Mouse (Mus musculus) MEL (cell line): Measurements from ENCODE around the gene Borcs8. TPM values are rescaled to one million over a fixed set of nuclear protein-coding genes. Genes with fewer than 3 reads are reported as not detected.
A peak's percentile ranks its signal among the peaks of the same experiment; 100 is the strongest.

ENCODE experiments used
- DNase-seq: peaks from one replicate; pipeline ENCODE4 v3.0.0; 2011; ENCODE audit warnings: low read depth, low spot score
- H3K27ac ChIP-seq: 2 replicates; pipeline ENCODE4 v1.5.1; 2012; ENCODE audit warnings: low read depth, mild to moderate bottlenecking, control low read depth, low read length, moderate library complexity; ENCODE audit not compliant: control insufficient read depth
- H3K27me3 ChIP-seq, 2 experiments: fragments of 150-350 bp in 1 of 2; sonication (generic) in 1 of 2; 2 replicates each; pipeline ENCODE4 v1.6.1; 2012; ENCODE audit warnings: low read length in 2 of 2, mild to moderate bottlenecking in 2 of 2, improper control_type of control experiment in 1 of 2, moderate library complexity in 1 of 2; ENCODE audit not compliant: insufficient read depth in 2 of 2, control insufficient read depth in 1 of 2
- H3K36me3 ChIP-seq, 2 experiments: 2 replicates each; pipeline ENCODE4 v1.6.1; 2012 to 2014; ENCODE audit warnings: low read length in 2 of 2, improper control_type of control experiment in 1 of 2, inconsistent platforms in 1 of 2, mild to moderate bottlenecking in 1 of 2; ENCODE audit not compliant: insufficient read depth in 2 of 2, control insufficient read depth in 1 of 2
- H3K4me1 ChIP-seq, 2 experiments: fragments of 150-350 bp in 1 of 2; sonication (generic) in 1 of 2; 2 replicates each; pipeline ENCODE4 v1.6.1; 2012; ENCODE audit warnings: low read length in 2 of 2, improper control_type of control experiment in 1 of 2, mild to moderate bottlenecking in 1 of 2; ENCODE audit not compliant: insufficient read depth in 2 of 2, control insufficient read depth in 1 of 2
- H3K4me3 ChIP-seq, 2 experiments: fragments of 150-350 bp in 1 of 2; sonication (generic) in 1 of 2; 2 replicates each; pipeline ENCODE4 v1.5.1; 2012; ENCODE audit warnings: low read depth in 2 of 2, low read length in 2 of 2, mild to moderate bottlenecking in 2 of 2, moderate library complexity in 2 of 2, control low read depth in 1 of 2, improper control_type of control experiment in 1 of 2; ENCODE audit not compliant: control insufficient read depth in 1 of 2, insufficient read depth in 1 of 2
- H3K79me2 ChIP-seq: 2 replicates; pipeline ENCODE4 v1.6.1; 2012; ENCODE audit warnings: mild to moderate bottlenecking, low read length, moderate library complexity; ENCODE audit not compliant: control insufficient read depth, poor library complexity, insufficient read depth
- H3K9ac ChIP-seq: 2 replicates; pipeline ENCODE4 v1.6.1; 2012; ENCODE audit warnings: low read depth, mild to moderate bottlenecking, control low read depth, low read length, moderate library complexity; ENCODE audit not compliant: control insufficient read depth, poor library complexity, severe bottlenecking
- H3K9me3 ChIP-seq: fragments of 150-350 bp; sonication (generic); replicated peaks from 2 replicates; pipeline ENCODE4 v1.6.1; 2012; ENCODE audit warnings: mild to moderate bottlenecking, low read length, improper control_type of control experiment, moderate library complexity; ENCODE audit not compliant: insufficient read depth
- BHLHE40 ChIP-seq: IDR thresholded peaks from 2 replicates; pipeline ENCODE4 v1.6.1; 2012; ENCODE audit warnings: low read depth, mild to moderate bottlenecking, inconsistent platforms, low read length, improper control_type of control experiment, borderline replicate concordance
- CHD1 ChIP-seq: IDR thresholded peaks from 2 replicates; pipeline ENCODE4 v1.6.1; 2012; ENCODE audit warnings: low read depth, mild to moderate bottlenecking, inconsistent platforms, low read length, improper control_type of control experiment
- CHD2 ChIP-seq: IDR thresholded peaks from 2 replicates; pipeline ENCODE4 v1.6.1; 2011; ENCODE audit warnings: low read length, improper control_type of control experiment
- CTCF ChIP-seq, 3 experiments: IDR thresholded peaks in 2 of 3; conservative IDR thresholded peaks in 1 of 3; 2 replicates each; pipeline ENCODE4 v1.5.1; 2011 to 2012; ENCODE audit warnings: low read length in 3 of 3, low read depth in 2 of 3, mild to moderate bottlenecking in 2 of 3, improper control_type of control experiment in 1 of 3, inconsistent platforms in 1 of 3, mixed read lengths in 1 of 3, moderate library complexity in 1 of 3; ENCODE audit not compliant: control insufficient read depth in 1 of 3, insufficient read depth in 1 of 3, poor library complexity in 1 of 3, severe bottlenecking in 1 of 3
- E2F4 ChIP-seq: IDR thresholded peaks from 2 replicates; pipeline ENCODE4 v1.6.1; 2011; ENCODE audit warnings: low read depth, low read length, improper control_type of control experiment, borderline replicate concordance
- ELF1 ChIP-seq: IDR thresholded peaks from 2 replicates; pipeline ENCODE4 v1.6.1; 2014; ENCODE audit warnings: low read depth, mild to moderate bottlenecking, inconsistent platforms, low read length, improper control_type of control experiment, moderate library complexity
- EP300 ChIP-seq, 2 experiments: IDR thresholded peaks; 2 replicates each; pipeline ENCODE4 v1.6.1; 2011; ENCODE audit warnings: improper control_type of control experiment in 2 of 2, low read length in 2 of 2, low read depth in 1 of 2, mild to moderate bottlenecking in 1 of 2
- ETS1 ChIP-seq: IDR thresholded peaks from 2 replicates; pipeline ENCODE4 v1.6.1; 2012; ENCODE audit warnings: low read depth, mild to moderate bottlenecking, inconsistent platforms, low read length, improper control_type of control experiment, moderate library complexity
- GATA1 ChIP-seq: IDR thresholded peaks from 2 replicates; pipeline ENCODE4 v1.6.1; 2011; ENCODE audit warnings: low read depth, low read length, improper control_type of control experiment
- HCFC1 ChIP-seq: IDR thresholded peaks from 2 replicates; pipeline ENCODE4 v1.6.1; 2012; ENCODE audit warnings: low read depth, mild to moderate bottlenecking, inconsistent platforms, low read length, improper control_type of control experiment, moderate library complexity
- KAT2A ChIP-seq: conservative IDR thresholded peaks from 2 replicates; pipeline ENCODE4 v1.6.1; 2012; ENCODE audit warnings: low read depth, low read length, improper control_type of control experiment, inconsistent platforms
- MAX ChIP-seq: IDR thresholded peaks from 2 replicates; pipeline ENCODE4 v1.6.1; 2011; ENCODE audit warnings: low read length, improper control_type of control experiment
- MEF2A ChIP-seq: IDR thresholded peaks from 2 replicates; pipeline ENCODE4 v1.6.1; 2014; ENCODE audit warnings: low read depth, mild to moderate bottlenecking, inconsistent platforms, low read length, improper control_type of control experiment; ENCODE audit not compliant: poor library complexity, insufficient replicate concordance, severe bottlenecking; ENCODE audit errors: extremely low read depth
- MXI1 ChIP-seq: IDR thresholded peaks from 2 replicates; pipeline ENCODE4 v1.6.1; 2011; ENCODE audit warnings: mild to moderate bottlenecking, low read depth, low read length, improper control_type of control experiment
- MYB ChIP-seq: IDR thresholded peaks from 2 replicates; pipeline ENCODE4 v1.6.1; 2011; ENCODE audit warnings: mild to moderate bottlenecking, low read depth, low read length, improper control_type of control experiment
- MYC ChIP-seq: IDR thresholded peaks from 2 replicates; pipeline ENCODE4 v1.6.1; 2011; ENCODE audit warnings: low read depth, mild to moderate bottlenecking, low read length, improper control_type of control experiment, moderate library complexity
- NELFE ChIP-seq: IDR thresholded peaks from 2 replicates; pipeline ENCODE4 v1.6.1; 2011; ENCODE audit warnings: low read depth, low read length, improper control_type of control experiment
- NRF1 ChIP-seq: IDR thresholded peaks from 2 replicates; pipeline ENCODE4 v1.6.1; 2014; ENCODE audit warnings: low read depth, mild to moderate bottlenecking, inconsistent platforms, low read length, improper control_type of control experiment, moderate library complexity; ENCODE audit not compliant: poor library complexity, insufficient read depth, severe bottlenecking
- POLR2A ChIP-seq, 2 experiments: IDR thresholded peaks; 2 replicates each; pipeline ENCODE4 v1.6.1; 2011 to 2012; ENCODE audit warnings: low read length in 2 of 2, mild to moderate bottlenecking in 2 of 2, control low read depth in 1 of 2, improper control_type of control experiment in 1 of 2, low read depth in 1 of 2, moderate library complexity in 1 of 2; ENCODE audit not compliant: control insufficient read depth in 1 of 2, insufficient read depth in 1 of 2, poor library complexity in 1 of 2
- POLR2AphosphoS2 ChIP-seq: IDR thresholded peaks from 2 replicates; pipeline ENCODE4 v1.6.1; 2011; ENCODE audit warnings: low read length, improper control_type of control experiment
- POLR2AphosphoS5 ChIP-seq: IDR thresholded peaks from 2 replicates; pipeline ENCODE4 v1.6.1; 2012; ENCODE audit warnings: low read depth, borderline replicate concordance, mild to moderate bottlenecking, inconsistent platforms, low read length, moderate library complexity, mixed read lengths
- RAD21 ChIP-seq: IDR thresholded peaks from 2 replicates; pipeline ENCODE4 v1.6.1; 2011; ENCODE audit warnings: mild to moderate bottlenecking, low read depth, low read length, improper control_type of control experiment
- RCOR1 ChIP-seq: IDR thresholded peaks from 2 replicates; pipeline ENCODE4 v1.6.1; 2012; ENCODE audit warnings: low read depth, mild to moderate bottlenecking, inconsistent platforms, low read length, improper control_type of control experiment
- SIN3A ChIP-seq: IDR thresholded peaks from 2 replicates; pipeline ENCODE4 v1.6.1; 2012; ENCODE audit warnings: low read length, improper control_type of control experiment, inconsistent platforms
- TAL1 ChIP-seq: IDR thresholded peaks from 2 replicates; pipeline ENCODE4 v1.6.1; 2012; ENCODE audit warnings: mild to moderate bottlenecking, inconsistent platforms, low read length, moderate library complexity, mixed read lengths
- TBP ChIP-seq: IDR thresholded peaks from 2 replicates; pipeline ENCODE4 v1.8.0; 2011; ENCODE audit warnings: low read depth, low read length, improper control_type of control experiment
- TCF12 ChIP-seq: IDR thresholded peaks from 2 replicates; pipeline ENCODE4 v1.6.1; 2014; ENCODE audit warnings: low read depth, mild to moderate bottlenecking, inconsistent platforms, low read length, improper control_type of control experiment, moderate library complexity
- UBTF ChIP-seq: IDR thresholded peaks from 2 replicates; pipeline ENCODE4 v1.6.1; 2012; ENCODE audit warnings: low read depth, mild to moderate bottlenecking, inconsistent platforms, low read length, improper control_type of control experiment, moderate library complexity, borderline replicate concordance; ENCODE audit not compliant: insufficient read depth
- USF1 ChIP-seq: IDR thresholded peaks from 2 replicates; pipeline ENCODE4 v1.6.1; 2014; ENCODE audit warnings: low read depth, mild to moderate bottlenecking, inconsistent platforms, low read length, improper control_type of control experiment, moderate library complexity
- ZC3H11A ChIP-seq: IDR thresholded peaks from 2 replicates; pipeline ENCODE4 v1.6.1; 2012; ENCODE audit warnings: low read depth, mild to moderate bottlenecking, inconsistent platforms, low read length, improper control_type of control experiment
- ZKSCAN1 ChIP-seq: IDR thresholded peaks from 2 replicates; pipeline ENCODE4 v1.6.1; 2012; ENCODE audit warnings: low read depth, mild to moderate bottlenecking, inconsistent platforms, low read length, improper control_type of control experiment, moderate library complexity
- ZMIZ1 ChIP-seq: IDR thresholded peaks from 2 replicates; pipeline ENCODE4 v1.6.1; 2012; ENCODE audit warnings: low read depth, mild to moderate bottlenecking, inconsistent platforms, low read length, improper control_type of control experiment, moderate library complexity
- ZNF384 ChIP-seq: IDR thresholded peaks from 2 replicates; pipeline ENCODE4 v1.6.1; 2012; ENCODE audit warnings: low read depth, mild to moderate bottlenecking, inconsistent platforms, low read length, improper control_type of control experiment
- polyA plus RNA-seq, 2 experiments: library from polyadenylated mRNA; stranded (reverse) in 1 of 2; unstranded in 1 of 2; fragments of >175 nt in 1 of 2; fragments of >200 nt in 1 of 2; gene quantifications; 2 replicates each; pipeline versions ENCODE4 v1.2.1 to v1.2.4; 2012; ENCODE audit warnings: low replicate concordance in 2 of 2, low read depth in 1 of 2; ENCODE audit not compliant: insufficient read length in 2 of 2, insufficient read depth in 1 of 2, missing spikeins in 1 of 2
- total RNA-seq: library from RNA; depleted of rRNA; stranded (reverse); fragments of 300-350 nt; gene quantifications from 2 replicates; pipeline ENCODE4 v1.2.3, GENCODE M21; 2012; rRNA removed

The Borcs8 gene
- total RNA-seq = 49.5 and 62.8 TPM in 2 replicates
- 10 to 100 TPM in 1 of 2 experiments, not detected in 1; 73.0 TPM for polyA plus RNA-seq

GRCm38 (mm10) chr8:70139026-70139857, at the start of gene Borcs8, which contains the start of the genes Rfxank and Mef2b:
Gene Borcs8 (plus strand): TSS chr8:70139499.
Gene Rfxank (minus strand): TSS chr8:70139154.
Gene Mef2b (plus strand): TSS chr8:70139711.
- Histone ChIP-seq H3K27me3 (no peaks in the 10 kb centered on the region), H3K36me3 (peaks cover 0 to 3% of the 10 kb centered on the region in 2 experiments; a peak in 2 of 4 replicates), H3K9me3 (no peaks in the 10 kb centered on the region)

DNA sequence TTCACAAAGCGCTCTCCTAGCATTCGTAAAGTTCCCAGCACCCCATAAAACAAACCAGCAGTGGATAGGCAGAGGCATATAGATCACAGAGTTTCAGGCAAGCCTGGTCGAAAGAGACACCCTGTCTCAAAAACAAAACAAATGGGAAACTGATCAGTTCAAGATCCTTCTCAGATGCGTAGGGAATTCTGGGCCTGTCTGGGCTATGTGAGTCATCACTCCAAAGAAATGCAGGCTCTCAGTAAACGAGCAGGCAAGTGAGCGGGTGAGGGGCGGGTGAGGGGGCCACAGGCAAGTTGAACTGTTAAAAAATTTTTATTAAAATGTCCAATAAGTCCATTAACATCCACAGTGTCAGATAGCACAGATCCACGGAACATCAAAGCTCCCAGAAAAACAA, 46.5 kb upstream of the Borcs8 start:
- no peak for DNase-seq
- Histone ChIP-seq H3K9me3 (no peaks in the 10 kb centered on the region), H3K4me3 (no peak overlapping the region), H3K4me1 (no peaks in the 10 kb centered on the region), H3K36me3 (no peaks in the 10 kb centered on the region), H3K27ac (no peak overlapping the region), H3K27me3 (no peaks in the 10 kb centered on the region), H3K79me2 (no peaks in the 10 kb centered on the region), H3K9ac (no peak overlapping the region)
- TF ChIP-seq EP300 (IDR thresholded peaks at IDR 0.05; ENCODE audit: low read depth in 1 of 2, low read length in 2 of 2) (no peak), E2F4 (no peak), HCFC1 (no peak), ZC3H11A (no peak), RCOR1 (no peak), ZKSCAN1 (no peak), ZMIZ1 (no peak), NRF1 (no peak), POLR2AphosphoS2 (no peak), MYB (no peak), POLR2AphosphoS5 (no peak), RAD21 (no peak)

More at GRCm38 (mm10) chr8:70139026-70139857, at the start of gene Borcs8, which contains the start of the genes Rfxank and Mef2b:
- Histone ChIP-seq H3K9ac (peak within 1 kb of the TSS; percentile 88), H3K79me2 (peaks cover 11% of the 10 kb centered on the region), H3K27ac (peak within 1 kb of the TSS; percentile 95), H3K4me3 (peak within 1 kb of the TSS; percentile 92 to 94), H3K4me1 (peaks cover 4 to 15% of the 10 kb centered on the region in 2 experiments; a peak in 2 of 4 replicates)
- DNase-seq = peak; percentile 99
- TF ChIP-seq TAL1 (no peak), HCFC1 (peak; percentile 79), UBTF (no peak), MAX (peak; percentile 9; the same call in 1 of the 2 replicates), USF1 (peak; percentile 44; the same call in 1 of the 2 replicates), MYC (peak; percentile 62; the same call in 1 of the 2 replicates), KAT2A (no peak; the same call in 1 of the 2 replicates), TCF12 (peak; percentile 65; the same call in 1 of the 2 replicates), MYB (peak; percentile 81), TBP (peak; percentile 74), GATA1 (no peak), NELFE (peak; percentile 73), NRF1 (peak; percentile 98; the same call in 1 of the 2 replicates), POLR2AphosphoS2 (peak; percentile 73; the same call in 1 of the 2 replicates), SIN3A (peak; percentile 97), ZNF384 (peak; percentile 63), BHLHE40 (no peak), ETS1 (no peak), MEF2A (no peak), MXI1 (peak; percentile 88), ELF1 (peak; percentile 91), CHD2 (no peak; the same call in 1 of the 2 replicates), RAD21 (no peak), CHD1 (no peak), EP300 (IDR thresholded peaks at IDR 0.05; ENCODE audit: low read depth in 1 of 2, low read length in 2 of 2) (no peak), POLR2A (IDR thresholded peaks at IDR 0.05; ENCODE audit: control insufficient read depth in 1 of 2, insufficient read depth in 1 of 2, low read depth in 1 of 2, low read length in 2 of 2, poor library complexity in 1 of 2) (peak; percentile 57 to 77), RCOR1 (peak; percentile 50), ZMIZ1 (peak; percentile 83), CTCF (IDR thresholded peaks at IDR 0.05 in 2 of 3, conservative IDR thresholded peaks at IDR 0.05 in 1 of 3; ENCODE audit: control insufficient read depth in 1 of 3, insufficient read depth in 1 of 3, low read depth in 2 of 3, low read length in 3 of 3, poor library complexity in 1 of 3, severe bottlenecking in 1 of 3) (no peak)
